Mouse (Mus musculus) neural tube, embryonic 11.5 days (tissue): ENCODE results near the gene Tex33. TPM values are rescaled to one million over a fixed set of nuclear protein-coding genes. Genes with fewer than 3 reads are reported as not detected.
A peak's percentile ranks its signal among the peaks of the same experiment; 100 is the strongest.

ENCODE experiments used
- ATAC-seq: fragments of 200-750 bp; cut with Nextera tagmentation; 2 replicates; pipeline ENCODE4 v1.8.0; 2017; ENCODE audit warnings: moderate number of reproducible peaks, mild to moderate bottlenecking, moderate TSS enrichment, moderate library complexity; ENCODE audit not compliant: insufficient read depth, low FRiP score, low TSS enrichment
- DNase-seq: peaks from one replicate; pipeline ENCODE4 v3.0.0-alpha.2; 2015; ENCODE audit warnings: low spot score
- H3K27ac ChIP-seq: fragments of 300-500 bp; sonication (generic); 2 replicates; pipeline ENCODE4 v1.5.1; 2014; ENCODE audit warnings: low read depth, mild to moderate bottlenecking, low read length
- H3K27me3 ChIP-seq: fragments of 300-500 bp; sonication (generic); 2 replicates; pipeline ENCODE4 v1.6.1; 2014; ENCODE audit warnings: mild to moderate bottlenecking, low read length, mixed read lengths; ENCODE audit not compliant: control insufficient read depth, insufficient read depth
- H3K36me3 ChIP-seq: fragments of 300-500 bp; sonication (generic); 2 replicates; pipeline ENCODE4 v1.6.1; 2014; ENCODE audit warnings: mild to moderate bottlenecking, low read length, moderate library complexity, mixed read lengths; ENCODE audit not compliant: control insufficient read depth, insufficient read depth
- H3K4me1 ChIP-seq: fragments of 300-500 bp; sonication (generic); 2 replicates; pipeline ENCODE4 v1.6.1; 2014; ENCODE audit warnings: low read length, mixed read lengths; ENCODE audit not compliant: control insufficient read depth, insufficient read depth
- H3K4me2 ChIP-seq: fragments of 300-500 bp; sonication (generic); 2 replicates; pipeline ENCODE4 v1.6.1; 2014; ENCODE audit warnings: low read depth, mild to moderate bottlenecking, moderate library complexity
- H3K4me3 ChIP-seq: fragments of 300-500 bp; sonication (generic); 2 replicates; pipeline ENCODE4 v1.5.1; 2014; ENCODE audit warnings: low read depth, low read length
- H3K9ac ChIP-seq: fragments of 300-500 bp; sonication (generic); 2 replicates; pipeline ENCODE4 v1.6.1; 2014; ENCODE audit warnings: mild to moderate bottlenecking, low read length
- H3K9me3 ChIP-seq: fragments of 300-500 bp; sonication (generic); 2 replicates; pipeline ENCODE4 v1.6.1; 2016; ENCODE audit warnings: low read length; ENCODE audit not compliant: control insufficient read depth
- WGBS: fragments of 180-500 bp; shearing (Covaris S2); extraction: QIAGEN DNeasy Blood & Tissue Kit; methylation state at CpG from one replicate; pipeline ENCODE4 v1.1.7; 2014; 5-methylcytosine and 5-hydroxymethylcytosine counted together
- polyA plus RNA-seq: library from polyadenylated mRNA; unstranded; fragments of >200 nt; fragmentation: Nextera tagmentation; extraction: Ambion mirVana; gene quantifications from 2 replicates; pipeline ENCODE4 v1.2.1, GENCODE M21; 2014

The Tex33 gene
- polyA plus RNA-seq, 1 experiment from 2014 or later: not detected

DNA sequence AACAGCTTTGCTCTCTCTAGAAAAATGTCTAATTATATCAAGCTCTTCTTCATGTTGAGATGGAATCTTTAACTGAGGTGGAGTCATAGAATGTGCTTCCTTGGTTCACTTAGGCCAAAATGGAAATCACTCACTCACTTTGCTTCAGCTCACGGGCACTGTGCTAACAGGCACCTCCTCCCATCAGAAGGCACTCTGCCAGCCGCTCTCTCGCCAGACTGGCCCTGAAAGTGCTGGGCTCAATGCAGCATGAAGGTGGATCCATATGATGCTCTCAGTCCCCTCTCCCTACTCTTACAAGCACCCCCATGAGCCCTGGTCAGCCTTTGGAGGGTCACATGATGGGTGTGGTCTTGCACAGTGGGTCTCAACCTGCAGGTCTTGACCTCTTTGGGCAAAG is 21.5 kb downstream of the Tex33 start:
- WGBS: 79% methylated on average over 3 of the region's 3 CpGs
- H3K9me3 ChIP-seq: no peaks in the 10 kb centered on the region
- no peaks in the 10 kb centered on the region for H3K4me1 ChIP-seq
- H3K27ac ChIP-seq: no peak overlapping the region
- ATAC-seq (no peak), DNase-seq (no peak)
- no peaks in the 10 kb centered on the region for H3K36me3 ChIP-seq
- H3K4me3 ChIP-seq: no peak overlapping the region
- H3K27me3 ChIP-seq: no peaks in the 10 kb centered on the region
- no peak overlapping the region for H3K9ac ChIP-seq
- no peak overlapping the region for H3K4me2 ChIP-seq

DNA sequence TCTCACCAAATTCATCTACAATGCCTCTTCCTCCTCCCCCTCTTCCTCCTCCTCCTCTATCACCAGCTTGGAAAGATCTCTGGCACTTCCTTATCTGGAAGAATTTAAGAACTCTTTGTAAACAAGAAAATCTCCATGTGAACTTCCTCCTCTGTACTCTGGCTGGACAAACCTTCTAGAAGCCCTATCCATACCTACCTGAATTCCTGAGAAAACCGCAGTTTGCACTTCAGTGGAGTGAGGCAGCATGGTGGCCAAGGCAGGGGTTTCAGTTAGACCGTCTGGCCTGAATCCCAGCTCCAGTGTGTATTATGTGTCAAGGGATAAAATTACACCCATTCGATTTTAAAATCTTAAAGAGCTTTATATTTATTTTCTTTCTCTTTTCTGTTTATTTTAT is 22.9 kb downstream of the Tex33 start:
- ATAC-seq: no peak
- H3K9ac ChIP-seq: no peak overlapping the region
- H3K36me3 ChIP-seq: no peaks in the 10 kb centered on the region
- 82% methylated on average over 3 of the region's 3 CpGs for WGBS
- H3K27me3 ChIP-seq: no peaks in the 10 kb centered on the region
- H3K4me3 ChIP-seq: no peak overlapping the region
- DNase-seq: no peak
- no peaks in the 10 kb centered on the region for H3K4me1 ChIP-seq
- no peaks in the 10 kb centered on the region for H3K9me3 ChIP-seq
- no peak overlapping the region for H3K4me2 ChIP-seq
- H3K27ac ChIP-seq: no peak overlapping the region

DNA sequence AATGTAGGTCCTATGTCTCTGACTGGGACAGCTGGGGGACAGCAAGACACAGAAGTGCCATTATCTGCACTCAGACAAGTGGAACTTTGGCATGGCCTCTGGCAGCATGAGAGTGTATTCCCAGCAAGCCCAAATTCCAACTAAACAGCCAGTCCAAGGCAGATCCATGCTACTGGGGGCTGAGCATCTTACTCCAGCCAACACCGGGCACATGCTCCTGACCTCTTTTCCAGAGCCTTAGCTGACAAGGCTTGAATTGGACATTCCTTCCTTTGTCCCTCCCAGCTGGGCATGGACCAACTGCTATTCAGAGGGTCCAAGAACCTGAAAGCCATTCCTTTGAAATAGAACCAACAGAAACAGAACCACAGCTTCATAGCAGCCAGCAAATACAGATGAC is 26.1 kb downstream of the Tex33 start:
- H3K27ac ChIP-seq: no peak overlapping the region
- no peaks in the 10 kb centered on the region for H3K36me3 ChIP-seq
- H3K27me3 ChIP-seq: no peaks in the 10 kb centered on the region
- 70% methylated on average over 1 of the region's 1 CpGs for whole genome bisulfite sequencing
- DNase-seq: no peak
- H3K4me3 ChIP-seq: no peak overlapping the region
- H3K9me3 ChIP-seq: no peaks in the 10 kb centered on the region
- no peaks in the 10 kb centered on the region for H3K4me1 ChIP-seq
- H3K4me2 ChIP-seq: no peak overlapping the region
- ATAC-seq: no peak
- H3K9ac ChIP-seq: no peak overlapping the region

DNA sequence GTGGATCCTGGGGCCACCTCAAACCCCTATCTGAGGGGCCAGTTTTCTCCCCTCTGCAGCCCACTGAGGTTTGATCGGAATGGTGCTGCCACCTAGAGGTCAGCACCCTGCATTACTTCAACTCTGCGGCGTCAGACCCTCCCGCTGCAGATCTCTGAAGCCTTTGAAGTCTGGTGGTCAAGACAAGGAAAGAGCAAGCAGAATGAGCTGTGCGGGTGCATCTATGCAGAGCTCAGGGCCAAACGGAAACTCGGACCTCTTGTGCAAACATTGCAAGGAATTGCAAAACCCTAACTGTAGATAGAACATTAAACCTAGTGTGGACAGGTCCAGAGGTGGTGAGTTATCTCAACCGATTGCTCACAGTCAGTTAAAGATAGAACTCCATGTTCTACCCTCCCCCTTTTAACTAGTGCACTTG is 26.8 kb downstream of the Tex33 start:
- H3K27ac ChIP-seq: no peak overlapping the region
- no peaks in the 10 kb centered on the region for H3K4me1 ChIP-seq
- H3K9ac ChIP-seq: no peak overlapping the region
- no peaks in the 10 kb centered on the region for H3K36me3 ChIP-seq
- 16% methylated on average over 8 of the region's 8 CpGs for whole genome bisulfite sequencing
- DNase-seq: peak; percentile 64
- no peaks in the 10 kb centered on the region for H3K27me3 ChIP-seq
- H3K4me3 ChIP-seq: no peak overlapping the region
- no peaks in the 10 kb centered on the region for H3K9me3 ChIP-seq
- H3K4me2 ChIP-seq: no peak overlapping the region
- ATAC-seq: no peak

DNA sequence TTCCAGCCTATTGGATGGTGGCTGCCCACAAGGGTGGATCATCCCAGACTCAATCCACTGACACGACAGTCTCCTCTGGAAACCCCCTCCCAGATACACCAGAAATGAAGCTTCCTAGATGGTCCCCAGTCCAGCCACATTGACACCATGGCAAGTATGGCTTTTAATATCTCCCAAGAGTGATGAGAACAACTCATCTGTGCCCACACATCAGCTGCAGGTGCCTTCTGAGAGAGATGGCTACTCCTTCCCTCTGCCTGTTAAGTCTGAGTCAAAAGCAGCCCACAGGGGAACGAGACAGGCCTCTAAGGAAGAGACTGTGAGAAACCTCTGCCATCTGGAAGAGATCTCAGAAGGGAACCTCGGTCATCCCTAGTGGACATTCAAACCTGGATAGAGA is 27.9 kb downstream of the Tex33 start:
- no peaks in the 10 kb centered on the region for H3K4me1 ChIP-seq
- H3K4me2 ChIP-seq: no peak overlapping the region
- WGBS: 54% methylated on average over 3 of the region's 3 CpGs
- no peak overlapping the region for H3K9ac ChIP-seq
- no peaks in the 10 kb centered on the region for H3K36me3 ChIP-seq
- no peak overlapping the region for H3K4me3 ChIP-seq
- no peak overlapping the region for H3K27ac ChIP-seq
- DNase-seq (no peak), ATAC-seq (no peak)
- no peaks in the 10 kb centered on the region for H3K9me3 ChIP-seq
- H3K27me3 ChIP-seq: no peaks in the 10 kb centered on the region

DNA sequence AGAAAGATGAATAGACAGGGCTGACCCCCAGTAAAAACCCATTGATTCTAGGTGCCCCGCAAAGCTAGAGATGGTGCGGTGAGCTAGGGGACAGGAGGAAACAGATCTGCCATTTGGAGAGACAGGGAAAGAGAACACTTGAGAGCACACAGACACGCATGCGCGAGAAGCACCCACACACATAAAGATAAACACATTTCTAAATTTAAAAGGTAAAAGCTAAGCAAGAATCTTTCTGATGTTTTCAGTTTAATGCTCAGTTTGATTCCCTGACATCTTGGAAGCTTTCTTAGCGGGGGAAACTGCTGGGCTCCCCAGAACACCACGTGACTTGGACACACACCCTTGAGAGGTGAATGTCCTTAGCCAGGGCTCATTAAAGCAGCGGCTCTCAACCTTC is 28.8 kb downstream of the Tex33 start:
- H3K4me3 ChIP-seq: no peak overlapping the region
- no peaks in the 10 kb centered on the region for H3K27me3 ChIP-seq
- H3K9ac ChIP-seq: no peak overlapping the region
- no peak for DNase-seq
- no peak overlapping the region for H3K4me2 ChIP-seq
- no peak overlapping the region for H3K27ac ChIP-seq
- no peaks in the 10 kb centered on the region for H3K4me1 ChIP-seq
- no peaks in the 10 kb centered on the region for H3K36me3 ChIP-seq
- ATAC-seq: no peak
- H3K9me3 ChIP-seq: no peaks in the 10 kb centered on the region
- WGBS: 80% methylated on average over 8 of the region's 8 CpGs

DNA sequence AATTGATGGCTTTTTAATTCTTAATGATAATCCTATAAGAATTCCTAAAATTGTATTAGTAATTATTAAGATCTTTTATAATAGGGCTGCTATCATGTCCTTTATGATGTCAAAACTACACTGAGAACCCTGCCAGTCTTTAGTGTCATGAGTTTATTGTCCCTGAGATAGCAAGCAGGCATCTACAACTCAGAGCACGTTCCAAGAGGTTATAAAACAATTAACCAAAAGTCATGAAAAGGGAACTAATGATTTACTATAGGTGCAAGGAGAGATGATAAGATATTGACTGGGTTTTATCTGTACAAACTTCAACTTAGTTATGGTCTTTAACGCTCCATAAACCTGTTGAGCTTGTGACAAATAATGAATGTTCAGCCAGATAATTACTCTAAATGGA is 29.8 kb downstream of the Tex33 start:
- no peaks in the 10 kb centered on the region for H3K4me1 ChIP-seq
- no peak overlapping the region for H3K4me2 ChIP-seq
- no peaks in the 10 kb centered on the region for H3K27me3 ChIP-seq
- H3K36me3 ChIP-seq: no peaks in the 10 kb centered on the region
- no peak overlapping the region for H3K4me3 ChIP-seq
- 50% methylated on average over 2 of the region's 2 CpGs for WGBS
- no peaks in the 10 kb centered on the region for H3K9me3 ChIP-seq
- ATAC-seq: no peak
- DNase-seq: no peak
- H3K9ac ChIP-seq: no peak overlapping the region
- no peak overlapping the region for H3K27ac ChIP-seq

DNA sequence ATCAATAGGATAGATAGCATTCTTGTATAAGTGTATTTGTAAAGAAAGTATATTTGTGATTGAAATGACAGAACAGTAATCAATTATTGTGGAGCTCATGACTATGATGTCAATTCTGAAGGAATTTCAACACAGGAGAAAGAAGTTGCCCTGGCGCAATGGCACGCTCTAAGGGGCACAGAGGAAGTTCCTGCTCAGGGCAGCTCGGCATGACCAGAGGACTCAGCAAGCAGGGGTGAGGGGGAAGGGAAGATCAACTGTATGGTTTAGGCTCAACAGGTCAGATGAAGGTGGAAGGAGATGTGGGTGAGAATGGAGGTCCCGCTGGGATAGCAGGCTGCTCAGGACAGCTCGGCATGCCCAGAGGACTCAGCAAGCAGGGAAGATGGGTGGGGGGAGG is 40.2 kb downstream of the Tex33 start:
- ATAC-seq (no peak), DNase-seq (no peak)
- H3K4me2 ChIP-seq: no peak overlapping the region
- no peaks in the 10 kb centered on the region for H3K27me3 ChIP-seq
- no peaks in the 10 kb centered on the region for H3K9me3 ChIP-seq
- H3K27ac ChIP-seq: no peak overlapping the region
- H3K4me3 ChIP-seq: no peak overlapping the region
- H3K4me1 ChIP-seq: no peaks in the 10 kb centered on the region
- H3K9ac ChIP-seq: no peak overlapping the region
- H3K36me3 ChIP-seq: no peaks in the 10 kb centered on the region
- WGBS: 86% methylated on average over 5 of the region's 5 CpGs

DNA sequence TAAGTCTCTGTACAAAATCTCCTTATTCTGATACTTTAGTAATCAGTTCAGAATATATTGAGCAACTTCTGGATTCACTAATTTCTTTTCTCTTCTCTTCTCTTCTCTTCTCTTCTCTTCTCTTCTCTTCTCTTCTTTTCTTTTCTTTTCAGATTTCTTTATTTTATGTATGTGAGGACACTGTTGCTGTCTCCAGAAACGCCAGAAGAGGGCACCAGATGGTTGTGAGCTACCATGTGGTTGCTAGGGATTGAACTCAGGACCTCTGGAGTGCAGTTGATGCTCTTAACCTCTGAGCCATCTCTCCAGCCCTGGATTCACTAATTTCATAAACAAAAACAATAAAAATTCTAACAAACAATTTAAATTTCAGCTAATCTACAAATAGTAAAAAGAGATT is 40.8 kb downstream of the Tex33 start:
- Histone ChIP-seq H3K27ac (no peak overlapping the region), H3K4me2 (no peak overlapping the region), H3K4me3 (no peak overlapping the region), H3K36me3 (no peaks in the 10 kb centered on the region), H3K9ac (no peak overlapping the region), H3K27me3 (no peaks in the 10 kb centered on the region), H3K9me3 (no peaks in the 10 kb centered on the region), H3K4me1 (no peaks in the 10 kb centered on the region)
- WGBS: 0% methylated on average over 1 of the region's 1 CpGs
- ATAC-seq (no peak), DNase-seq (peak; percentile 30)
